Mouse (Mus musculus): ENCODE measurements around the gene Atp8b2. TPM values are rescaled to one million over a fixed set of nuclear protein-coding genes. Genes with fewer than 3 reads are reported as not detected.

Atp8b2 gene
- not detected in 2 replicates for polyA plus RNA-seq (2012)

GRCm38 (mm10) chr3:89963221-89963763, at the start of gene Atp8b2:
Gene Atp8b2 (minus strand): TSS chr3:89963508.
- no peak for TF ChIP-seq GATA1 (IDR thresholded peaks at IDR 0.05; ENCODE audit: low read length)

- no peak for TF ChIP-seq GATA1 (IDR thresholded peaks at IDR 0.05; ENCODE audit: low read length)
Observed at GRCm38 (mm10) chr3:90010291-90010690, 47.0 kb upstream of the Atp8b2 start.

GRCm38 (mm10) chr3:90004091-90004796, 40.9 kb upstream of the Atp8b2 start:
- no peak for TF ChIP-seq GATA1 (IDR thresholded peaks at IDR 0.05; ENCODE audit: low read length)

GRCm38 (mm10) chr3:89999830-90000229, 36.5 kb upstream of the Atp8b2 start:
- TF ChIP-seq GATA1 (IDR thresholded peaks at IDR 0.05; ENCODE audit: low read length) = no peak

GRCm38 (mm10) chr3:89999090-89999489, 35.8 kb upstream of the Atp8b2 start:
- no peak for TF ChIP-seq GATA1 (IDR thresholded peaks at IDR 0.05; ENCODE audit: low read length)

- TF ChIP-seq GATA1 (IDR thresholded peaks at IDR 0.05; ENCODE audit: low read length) = no peak
Observed at GRCm38 (mm10) chr3:89998612-89999054, 35.3 kb upstream of the Atp8b2 start, which contains the start of gene Hax1. Gene Hax1 (minus strand): TSS chr3:89998780.

- TF ChIP-seq GATA1 (IDR thresholded peaks at IDR 0.05; ENCODE audit: low read length) = no peak
Observed at GRCm38 (mm10) chr3:89997791-89998495, 34.6 kb upstream of the Atp8b2 start.

- TF ChIP-seq GATA1 (IDR thresholded peaks at IDR 0.05; ENCODE audit: low read length) = no peak
Observed at GRCm38 (mm10) chr3:89994807-89995515, 31.7 kb upstream of the Atp8b2 start.

- TF ChIP-seq GATA1 (IDR thresholded peaks at IDR 0.05; ENCODE audit: low read length) = no peak
Observed at GRCm38 (mm10) chr3:89987822-89988221, 24.5 kb upstream of the Atp8b2 start.

GRCm38 (mm10) chr3:89987211-89987610, 23.9 kb upstream of the Atp8b2 start:
- TF ChIP-seq GATA1 (IDR thresholded peaks at IDR 0.05; ENCODE audit: low read length) = no peak

GRCm38 (mm10) chr3:89982426-89982825, 19.1 kb upstream of the Atp8b2 start:
- TF ChIP-seq GATA1 (IDR thresholded peaks at IDR 0.05; ENCODE audit: low read length) = no peak

- no peak for TF ChIP-seq GATA1 (IDR thresholded peaks at IDR 0.05; ENCODE audit: low read length)
Observed at GRCm38 (mm10) chr3:89976859-89977258, 13.6 kb upstream of the Atp8b2 start.

GRCm38 (mm10) chr3:89968509-89968908, 5.2 kb upstream of the Atp8b2 start:
- TF ChIP-seq GATA1 (IDR thresholded peaks at IDR 0.05; ENCODE audit: low read length) = no peak

GRCm38 (mm10) chr3:89966946-89967345, 3.6 kb upstream of the Atp8b2 start:
- TF ChIP-seq GATA1 (IDR thresholded peaks at IDR 0.05; ENCODE audit: low read length) = no peak

GRCm38 (mm10) chr3:89965972-89966371, 2.7 kb upstream of the Atp8b2 start:
- no peak for TF ChIP-seq GATA1 (IDR thresholded peaks at IDR 0.05; ENCODE audit: low read length)

GRCm38 (mm10) chr3:89965557-89965956, 2.2 kb upstream of the Atp8b2 start:
- no peak for TF ChIP-seq GATA1 (IDR thresholded peaks at IDR 0.05; ENCODE audit: low read length)
